Mouse (Mus musculus) midbrain, embryonic 12.5 days (tissue): ENCODE measurements around the gene Hist1h2bg. TPM values are rescaled to one million over a fixed set of nuclear protein-coding genes. Genes with fewer than 3 reads are reported as not detected.
"Not testable (repeated sequence)": the region's sequence is repeated elsewhere in the genome, so short reads cannot be mapped to it uniquely, and the experiment has no call there.

Experiments
- ATAC-seq: fragments of 200-750 bp; cut with Nextera tagmentation; 2 replicates; pipeline ENCODE4 v1.8.0; 2017; ENCODE audit warnings: low read depth, moderate TSS enrichment, moderate library complexity; ENCODE audit not compliant: low FRiP score
- H3K27ac ChIP-seq: fragments of 300-500 bp; sonication (generic); replicated peaks from 2 replicates; pipeline ENCODE4 v1.5.1; 2016; ENCODE audit warnings: mild to moderate bottlenecking
- H3K27me3 ChIP-seq: fragments of 300-500 bp; sonication (generic); 2 replicates; pipeline ENCODE4 v1.6.1; 2016; ENCODE audit warnings: mild to moderate bottlenecking
- H3K36me3 ChIP-seq: fragments of 300-500 bp; sonication (generic); 2 replicates; pipeline ENCODE4 v1.6.1; 2016
- H3K4me1 ChIP-seq: fragments of 300-500 bp; sonication (generic); 2 replicates; pipeline ENCODE4 v1.6.1; 2016
- H3K4me2 ChIP-seq: fragments of 300-500 bp; sonication (generic); replicated peaks from 2 replicates; pipeline ENCODE4 v1.6.1; 2016; ENCODE audit warnings: mild to moderate bottlenecking, moderate library complexity
- H3K4me3 ChIP-seq: fragments of 300-500 bp; sonication (generic); 2 replicates; pipeline ENCODE4 v1.5.1; 2016; ENCODE audit warnings: mild to moderate bottlenecking
- H3K9ac ChIP-seq: fragments of 300-500 bp; sonication (generic); replicated peaks from 2 replicates; pipeline ENCODE4 v1.6.1; 2016; ENCODE audit warnings: mild to moderate bottlenecking, moderate library complexity
- H3K9me3 ChIP-seq: fragments of 300-500 bp; sonication (generic); 2 replicates; pipeline ENCODE4 v1.6.1; 2016; ENCODE audit warnings: mild to moderate bottlenecking
- WGBS: fragments of 180-500 bp; shearing (Covaris S2); methylation state at CpG from one replicate; pipeline ENCODE4 v1.1.7; 2016; 5-methylcytosine and 5-hydroxymethylcytosine counted together
- polyA plus RNA-seq: library from polyadenylated mRNA; unstranded; fragments of >200 nt; fragmentation: Nextera tagmentation; extraction: Ambion mirVana; gene quantifications from 2 replicates; pipeline ENCODE4 v1.2.1, GENCODE M21; 2016

Hist1h2bg gene
- polyA plus RNA-seq, 1 experiment from 2014 or later: 13.0 TPM

GRCm38 (mm10) chr13:23572218-23573033 is 1.2 kb downstream of the Hist1h2bg start:
- WGBS: 35% methylated on average over 2 of the region's 2 CpGs
- Histone ChIP-seq H3K4me3 (peak overlapping the region; percentile 45), H3K4me2 (peak overlapping the region; percentile 68), H3K9ac (peak overlapping the region; percentile 72), H3K27me3 (no peaks in the 10 kb centered on the region), H3K36me3 (no peaks in the 10 kb centered on the region), H3K4me1 (peaks cover 32% of the 10 kb centered on the region), H3K9me3 (no peaks in the 10 kb centered on the region), H3K27ac (peak overlapping the region; percentile 96)
- ATAC-seq: no peak

- H3K27me3 ChIP-seq, H3K36me3 ChIP-seq, ATAC-seq, H3K9me3 ChIP-seq: not testable (repeated sequence)
- peak overlapping the region; percentile 68 for H3K4me2 ChIP-seq
- peaks cover 32% of the 10 kb centered on the region for H3K4me1 ChIP-seq
- peak overlapping the region; percentile 16; the same call in 1 of the 2 replicates for H3K9ac ChIP-seq
- H3K4me3 ChIP-seq: peak overlapping the region; percentile 45
- peak overlapping the region; percentile 96 for H3K27ac ChIP-seq
- 9% methylated on average over 20 of the region's 20 CpGs for WGBS
Measured at GRCm38 (mm10) chr13:23573034-23573897, 2.1 kb downstream of the Hist1h2bg start.

GRCm38 (mm10) chr13:23573898-23574524 is 2.8 kb downstream of the Hist1h2bg start, which contains the start of the genes Hist1h2bf and Hist1h2ad:
TSS of gene Hist1h2bf (minus strand) at chr13:23574196.
TSS of gene Hist1h2ad (plus strand) at chr13:23574381.
- WGBS: under 1% methylated on average over 42 of the region's 42 CpGs
- H3K4me1 ChIP-seq: peaks cover 32% of the 10 kb centered on the region
- not testable (repeated sequence) for H3K9me3 ChIP-seq, H3K27me3 ChIP-seq, H3K36me3 ChIP-seq
- H3K27ac ChIP-seq: peak within 1 kb of the TSS; percentile 87
- H3K4me3 ChIP-seq: peak within 1 kb of the TSS; percentile 47
- peak; percentile 89 for ATAC-seq
- H3K4me2 ChIP-seq: peak within 1 kb of the TSS; percentile 68
- H3K9ac ChIP-seq: peak within 1 kb of the TSS; percentile 46; the same call in 1 of the 2 replicates

- peak overlapping the region; percentile 68 for H3K4me2 ChIP-seq
- not testable (repeated sequence) for H3K27me3 ChIP-seq, ATAC-seq, H3K36me3 ChIP-seq, H3K9me3 ChIP-seq
- H3K9ac ChIP-seq: 0 out of 2 replicates have a peak overlapping the region, but pooled peaks have one; percentile 46
- H3K4me3 ChIP-seq: peak overlapping the region; percentile 47
- H3K4me1 ChIP-seq: peaks cover 32% of the 10 kb centered on the region
- peak overlapping the region; percentile 87 for H3K27ac ChIP-seq
- WGBS: under 1% methylated on average over 10 of the region's 39 CpGs
Measured at GRCm38 (mm10) chr13:23574546-23575170, 3.5 kb downstream of the Hist1h2bg start.

GRCm38 (mm10) chr13:23575271-23575851 is 4.2 kb downstream of the Hist1h2bg start, which contains the start of gene Hist1h3d:
TSS of gene Hist1h3d (plus strand) at chr13:23575763.
- no peaks in the 10 kb centered on the region for H3K36me3 ChIP-seq
- no peaks in the 10 kb centered on the region for H3K27me3 ChIP-seq
- peaks cover 29% of the 10 kb centered on the region for H3K4me1 ChIP-seq
- ATAC-seq: peak; percentile 59
- H3K4me3 ChIP-seq: peak within 1 kb of the TSS; percentile 47
- peak within 1 kb of the TSS; percentile 75 for H3K9ac ChIP-seq
- under 1% methylated on average over 18 of the region's 18 CpGs for WGBS
- peak within 1 kb of the TSS; percentile 66 for H3K4me2 ChIP-seq
- no peaks in the 10 kb centered on the region for H3K9me3 ChIP-seq
- H3K27ac ChIP-seq: peak within 1 kb of the TSS; percentile 87

- under 1% methylated on average over 9 of the region's 40 CpGs for WGBS
Measured at GRCm38 (mm10) chr13:23575864-23576313, 4.7 kb downstream of the Hist1h2bg start.

GRCm38 (mm10) chr13:23576351-23576881 is 5.2 kb downstream of the Hist1h2bg start:
- 2% methylated on average over 7 of the region's 7 CpGs for WGBS
- Histone ChIP-seq H3K4me2 (peak overlapping the region; percentile 66), H3K9ac (peak overlapping the region; percentile 75), H3K4me3 (peak overlapping the region; percentile 47), H3K36me3 (no peaks in the 10 kb centered on the region), H3K4me1 (peaks cover 29% of the 10 kb centered on the region), H3K27me3 (no peaks in the 10 kb centered on the region), H3K9me3 (no peaks in the 10 kb centered on the region), H3K27ac (peak overlapping the region; percentile 80)
- ATAC-seq: no peak

More at GRCm38 (mm10) chr13:23575864-23576313, 4.7 kb downstream of the Hist1h2bg start:
- H3K9me3 ChIP-seq, ATAC-seq, H3K36me3 ChIP-seq, H3K27me3 ChIP-seq: not testable (repeated sequence)
- Histone ChIP-seq H3K4me1 (peaks cover 29% of the 10 kb centered on the region), H3K4me2 (peak overlapping the region; percentile 66), H3K9ac (peak overlapping the region; percentile 75), H3K4me3 (peak overlapping the region; percentile 47), H3K27ac (peak overlapping the region; percentile 80)

- H3K27me3 ChIP-seq: no peaks in the 10 kb centered on the region
- H3K4me1 ChIP-seq: peaks cover 30% of the 10 kb centered on the region
- peak overlapping the region; percentile 75 for H3K9ac ChIP-seq
- no peaks in the 10 kb centered on the region for H3K9me3 ChIP-seq
- peak overlapping the region; percentile 66 for H3K4me2 ChIP-seq
- WGBS: 51% methylated on average over 6 of the region's 6 CpGs
- ATAC-seq: no peak
- no peaks in the 10 kb centered on the region for H3K36me3 ChIP-seq
- peak overlapping the region; percentile 80 for H3K27ac ChIP-seq
- peak overlapping the region; percentile 47 for H3K4me3 ChIP-seq
Measured at GRCm38 (mm10) chr13:23576906-23577639, 5.9 kb downstream of the Hist1h2bg start.

GRCm38 (mm10) chr13:23577835-23578234 is 6.6 kb downstream of the Hist1h2bg start:
- H3K4me3 ChIP-seq: no peak overlapping the region
- H3K9me3 ChIP-seq: no peaks in the 10 kb centered on the region
- no peaks in the 10 kb centered on the region for H3K36me3 ChIP-seq
- H3K27me3 ChIP-seq: no peaks in the 10 kb centered on the region
- no peak for ATAC-seq
- peaks cover 32% of the 10 kb centered on the region for H3K4me1 ChIP-seq
- H3K4me2 ChIP-seq: no peak overlapping the region
- no peak overlapping the region for H3K27ac ChIP-seq
- H3K9ac ChIP-seq: no peak overlapping the region
- WGBS: 90% methylated on average over 1 of the region's 1 CpGs
